Mouse (Mus musculus): ENCODE data around the gene Pxn.

DNA sequence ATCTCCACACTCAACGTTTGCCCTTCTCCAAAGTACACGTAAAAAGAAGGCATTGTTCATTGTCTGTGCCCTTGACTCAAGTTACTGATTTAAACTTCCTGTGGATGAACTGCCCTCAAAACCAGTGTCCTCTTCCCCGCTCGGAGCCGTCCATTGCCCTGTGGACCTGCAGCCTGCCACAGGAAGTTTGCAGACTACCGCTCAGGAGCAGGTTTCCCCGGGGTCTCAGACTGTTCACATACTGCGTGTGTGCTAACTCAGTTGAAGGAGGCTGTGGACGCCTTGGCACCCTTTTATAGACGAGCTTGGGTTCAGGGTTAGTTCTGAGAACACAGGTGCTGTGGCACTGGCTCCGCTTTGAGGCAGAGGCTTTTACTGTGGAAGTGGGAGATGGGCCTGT lies 62.8 kb downstream of the Pxn start:
- TF ChIP-seq EP300 (IDR thresholded peaks at IDR 0.05; ENCODE audit: low read depth) (no peak), CTCF (IDR thresholded peaks at IDR 0.05; ENCODE audit: low read depth) (no peak)
